Mouse (Mus musculus): ENCODE measurements around the gene Socs5. TPM values are rescaled to one million over a fixed set of nuclear protein-coding genes. Genes with fewer than 3 reads are reported as not detected.

Socs5 gene
- total RNA-seq, 1 experiment: 7.4 TPM

DNA sequence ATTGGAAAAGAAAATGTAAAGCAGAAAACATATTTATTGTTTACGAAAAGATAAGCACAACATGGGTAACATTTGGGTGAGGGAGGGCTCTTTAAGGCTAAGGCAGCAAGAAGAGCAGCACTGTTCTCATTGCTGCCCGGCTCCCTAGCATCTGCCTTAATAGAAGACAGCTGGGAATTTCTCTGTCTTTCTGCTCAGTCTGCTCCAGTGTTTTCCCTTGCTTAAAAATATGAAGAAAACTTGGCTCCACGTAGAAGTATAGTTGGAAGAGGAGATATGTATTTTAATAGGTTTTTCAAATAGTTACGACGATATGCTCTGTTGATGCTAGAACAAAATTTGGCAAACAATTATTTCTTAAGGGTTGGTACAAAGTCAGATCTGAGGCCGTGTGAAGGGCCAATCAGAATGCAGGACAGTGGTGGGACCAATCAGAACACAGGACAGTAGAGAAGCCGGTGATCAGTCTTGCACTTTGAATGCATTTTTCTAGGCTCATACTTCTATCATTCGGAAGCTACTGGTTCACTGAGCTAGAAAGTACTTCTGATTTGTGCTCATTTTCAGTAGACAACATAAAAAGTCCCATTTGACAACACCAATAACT lies 39.0 kb downstream of the Socs5 start:
- Histone ChIP-seq H3K9ac (ENCODE audit: insufficient read depth, low read depth, low read length, poor library complexity, severe bottlenecking) (no peak overlapping the region), H3K4me3 (ENCODE audit: insufficient read depth in 1 of 2, low read depth in 1 of 2, low read length in 2 of 2, poor library complexity in 1 of 2, severe bottlenecking in 1 of 2) (no peak overlapping the region), H3K36me3 (ENCODE audit: control insufficient read depth, insufficient read depth, low read length, poor library complexity, severe bottlenecking) (no peaks in the 10 kb centered on the region), H3K27ac (ENCODE audit: insufficient read depth, low read depth, low read length, poor library complexity, severe bottlenecking) (no peak overlapping the region), H3K4me1 (ENCODE audit: control insufficient read depth in 2 of 2, insufficient read depth in 2 of 2, low read length in 2 of 2, poor library complexity in 1 of 2) (peaks cover 4 to 7% of the 10 kb centered on the region in 2 experiments; a peak in 2 of 4 replicates), H3K9me3 (ENCODE audit: control insufficient read depth, insufficient read depth, low read depth, low read length) (no peaks in the 10 kb centered on the region)
- DNase-seq (ENCODE audit: low read depth, low spot score): no peak
- in situ Hi-C loops (cut with MboI; ENCODE audit: low sequenced_read_pairs in 2 of 2, unreplicated experiment in 2 of 2): no loop called here
- TF ChIP-seq CHD2 (IDR thresholded peaks at IDR 0.05; ENCODE audit: low read depth, low read length): no peak
- no peak for TF ChIP-seq HCFC1 (IDR thresholded peaks at IDR 0.05; ENCODE audit: borderline replicate concordance, insufficient read depth, low read length)
- no peak for TF ChIP-seq ZC3H11A (IDR thresholded peaks at IDR 0.05; ENCODE audit: borderline replicate concordance, low read depth, low read length)

DNA sequence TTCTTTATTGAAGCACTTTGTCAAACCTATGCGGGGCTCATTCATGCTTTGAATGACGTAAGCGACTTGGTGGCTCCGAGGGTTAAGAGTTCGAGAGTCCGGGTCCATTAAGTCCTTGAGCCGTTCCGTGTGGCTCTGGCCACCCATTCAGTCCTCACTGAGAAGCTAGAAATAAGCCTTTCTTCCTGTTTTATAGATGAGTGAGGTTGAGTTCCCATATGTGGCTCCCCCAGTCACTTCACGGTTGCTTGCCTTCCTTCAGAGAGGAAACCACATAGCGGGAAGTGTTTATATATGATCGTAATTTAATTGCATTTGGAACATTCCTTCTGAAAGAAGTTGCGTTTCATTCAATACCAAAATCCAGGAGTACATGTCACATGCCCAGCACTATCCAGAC lies 42.3 kb downstream of the Socs5 start:
- Histone ChIP-seq H3K27ac (ENCODE audit: insufficient read depth, low read depth, low read length, poor library complexity, severe bottlenecking) (no peak overlapping the region), H3K9me3 (ENCODE audit: control insufficient read depth, insufficient read depth, low read depth, low read length) (no peaks in the 10 kb centered on the region), H3K4me3 (ENCODE audit: insufficient read depth in 1 of 2, low read depth in 1 of 2, low read length in 2 of 2, poor library complexity in 1 of 2, severe bottlenecking in 1 of 2) (no peak overlapping the region), H3K36me3 (ENCODE audit: control insufficient read depth, insufficient read depth, low read length, poor library complexity, severe bottlenecking) (no peaks in the 10 kb centered on the region), H3K9ac (ENCODE audit: insufficient read depth, low read depth, low read length, poor library complexity, severe bottlenecking) (no peak overlapping the region), H3K4me1 (ENCODE audit: control insufficient read depth in 2 of 2, insufficient read depth in 2 of 2, low read length in 2 of 2, poor library complexity in 1 of 2) (no peaks in the 10 kb centered on the region)
- DNase-seq (ENCODE audit: low read depth, low spot score): no peak
- TF ChIP-seq HCFC1 (IDR thresholded peaks at IDR 0.05; ENCODE audit: borderline replicate concordance, insufficient read depth, low read length) (no peak), ZC3H11A (IDR thresholded peaks at IDR 0.05; ENCODE audit: borderline replicate concordance, low read depth, low read length) (no peak), MAFK (IDR thresholded peaks at IDR 0.05; ENCODE audit: insufficient read depth, low read depth, low read length) (no peak), CHD2 (IDR thresholded peaks at IDR 0.05; ENCODE audit: low read depth, low read length) (no peak), ZNF384 (IDR thresholded peaks at IDR 0.05; ENCODE audit: low read depth, low read length) (no peak)
- in situ Hi-C loops (cut with MboI; ENCODE audit: low sequenced_read_pairs in 2 of 2, unreplicated experiment in 2 of 2): no loop called here

DNA sequence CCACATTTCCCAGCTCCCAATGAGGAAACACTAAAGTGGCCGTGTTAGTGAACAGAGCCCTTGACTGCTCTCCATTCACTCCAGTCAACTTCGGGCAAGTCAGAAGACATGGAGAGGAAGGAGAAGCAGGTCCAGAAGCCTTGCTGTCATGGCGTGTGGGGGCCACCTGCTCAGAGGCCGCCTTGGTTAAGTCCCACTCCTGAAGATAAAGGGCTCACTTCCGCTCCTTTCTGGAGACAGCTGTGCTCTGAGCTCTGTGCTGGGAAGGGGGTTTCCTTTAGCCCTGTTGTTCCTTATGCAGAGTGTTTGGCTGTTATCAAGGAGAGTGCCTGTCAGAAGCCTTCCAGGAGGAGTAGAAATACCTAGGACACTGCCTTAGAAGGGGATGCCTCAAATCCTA lies 45.5 kb downstream of the Socs5 start:
- H3K9me3 ChIP-seq (ENCODE audit: control insufficient read depth, insufficient read depth, low read depth, low read length): no peaks in the 10 kb centered on the region
- H3K4me1 ChIP-seq (ENCODE audit: control insufficient read depth in 2 of 2, insufficient read depth in 2 of 2, low read length in 2 of 2, poor library complexity in 1 of 2): 0 out of 4 replicates have a peak, but pooled peaks cover 0 to 3% of the 10 kb centered on the region in 2 experiments
- no peak for DNase-seq (ENCODE audit: low read depth, low spot score)
- in situ Hi-C loops (cut with MboI; ENCODE audit: low sequenced_read_pairs in 2 of 2, unreplicated experiment in 2 of 2): no loop called here
- no peak overlapping the region for H3K27ac ChIP-seq (ENCODE audit: insufficient read depth, low read depth, low read length, poor library complexity, severe bottlenecking)
- TF ChIP-seq CHD2 (IDR thresholded peaks at IDR 0.05; ENCODE audit: low read depth, low read length): no peak
- no peak for TF ChIP-seq MAFK (IDR thresholded peaks at IDR 0.05; ENCODE audit: insufficient read depth, low read depth, low read length)
- no peak for TF ChIP-seq ZC3H11A (IDR thresholded peaks at IDR 0.05; ENCODE audit: borderline replicate concordance, low read depth, low read length)
- TF ChIP-seq HCFC1 (IDR thresholded peaks at IDR 0.05; ENCODE audit: borderline replicate concordance, insufficient read depth, low read length): no peak
- TF ChIP-seq ZNF384 (IDR thresholded peaks at IDR 0.05; ENCODE audit: low read depth, low read length): no peak
- H3K36me3 ChIP-seq (ENCODE audit: control insufficient read depth, insufficient read depth, low read length, poor library complexity, severe bottlenecking): no peaks in the 10 kb centered on the region
- H3K9ac ChIP-seq (ENCODE audit: insufficient read depth, low read depth, low read length, poor library complexity, severe bottlenecking): no peak overlapping the region
- H3K4me3 ChIP-seq (ENCODE audit: insufficient read depth in 1 of 2, low read depth in 1 of 2, low read length in 2 of 2, poor library complexity in 1 of 2, severe bottlenecking in 1 of 2): no peak overlapping the region

DNA sequence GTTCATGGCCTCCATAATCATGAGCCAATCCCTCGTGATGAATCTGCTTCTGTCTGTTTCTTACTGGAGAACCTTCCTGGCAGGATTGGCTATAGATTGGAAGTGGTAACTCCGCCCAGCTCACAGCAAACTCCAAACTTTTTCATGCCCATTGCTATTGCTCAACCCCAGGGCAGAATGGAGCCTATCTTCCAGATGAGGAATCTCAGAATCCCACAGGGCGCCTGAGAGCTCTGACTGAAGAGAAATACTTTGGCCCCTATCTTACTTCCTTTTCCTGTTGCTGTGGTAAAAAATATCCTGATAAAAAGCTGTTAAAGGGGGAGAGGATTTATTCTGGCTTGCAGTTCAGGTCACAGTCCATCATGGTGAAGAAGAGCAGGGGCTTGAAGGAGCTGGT lies 48.2 kb downstream of the Socs5 start:
- Histone ChIP-seq H3K27ac (ENCODE audit: insufficient read depth, low read depth, low read length, poor library complexity, severe bottlenecking) (no peak overlapping the region), H3K9me3 (ENCODE audit: control insufficient read depth, insufficient read depth, low read depth, low read length) (no peaks in the 10 kb centered on the region), H3K4me1 (ENCODE audit: control insufficient read depth in 2 of 2, insufficient read depth in 2 of 2, low read length in 2 of 2, poor library complexity in 1 of 2) (0 out of 4 replicates have a peak, but pooled peaks cover 0 to 3% of the 10 kb centered on the region in 2 experiments), H3K4me3 (ENCODE audit: insufficient read depth in 1 of 2, low read depth in 1 of 2, low read length in 2 of 2, poor library complexity in 1 of 2, severe bottlenecking in 1 of 2) (no peak overlapping the region), H3K9ac (ENCODE audit: insufficient read depth, low read depth, low read length, poor library complexity, severe bottlenecking) (no peak overlapping the region), H3K36me3 (ENCODE audit: control insufficient read depth, insufficient read depth, low read length, poor library complexity, severe bottlenecking) (no peaks in the 10 kb centered on the region)
- in situ Hi-C loops (cut with MboI; ENCODE audit: low sequenced_read_pairs in 2 of 2, unreplicated experiment in 2 of 2): no loop called here
- TF ChIP-seq HCFC1 (IDR thresholded peaks at IDR 0.05; ENCODE audit: borderline replicate concordance, insufficient read depth, low read length): no peak
- no peak for TF ChIP-seq CHD2 (IDR thresholded peaks at IDR 0.05; ENCODE audit: low read depth, low read length)
- TF ChIP-seq MAFK (IDR thresholded peaks at IDR 0.05; ENCODE audit: insufficient read depth, low read depth, low read length): no peak
- TF ChIP-seq ZNF384 (IDR thresholded peaks at IDR 0.05; ENCODE audit: low read depth, low read length): no peak
- TF ChIP-seq ZC3H11A (IDR thresholded peaks at IDR 0.05; ENCODE audit: borderline replicate concordance, low read depth, low read length): no peak
- no peak for DNase-seq (ENCODE audit: low read depth, low spot score)
